Mouse (Mus musculus) forebrain, embryonic 13.5 days (tissue): ENCODE data around the gene Gm9789. TPM values are rescaled to one million over a fixed set of nuclear protein-coding genes. Genes with fewer than 3 reads are reported as not detected.
"Not testable (repeated sequence)": the region's sequence is repeated elsewhere in the genome, so short reads cannot be mapped to it uniquely, and the experiment has no call there.

Source experiments
- ATAC-seq: fragments of 200-750 bp; cut with Nextera tagmentation; 2 replicates; pipeline ENCODE4 v1.8.0; 2017
- H3K27ac ChIP-seq: fragments of 300-500 bp; sonication (generic); 2 replicates; pipeline ENCODE4 v1.5.1; 2015; ENCODE audit warnings: inconsistent platforms, mild to moderate bottlenecking, moderate library complexity
- H3K27me3 ChIP-seq: fragments of 300-500 bp; sonication (generic); 2 replicates; pipeline ENCODE4 v1.6.1; 2015; ENCODE audit warnings: mild to moderate bottlenecking, inconsistent platforms
- H3K36me3 ChIP-seq: fragments of 300-500 bp; sonication (generic); 2 replicates; pipeline ENCODE4 v1.6.1; 2015; ENCODE audit warnings: mild to moderate bottlenecking, inconsistent platforms; ENCODE audit not compliant: poor library complexity, severe bottlenecking
- H3K4me1 ChIP-seq: fragments of 300-500 bp; sonication (generic); 2 replicates; pipeline ENCODE4 v1.6.1; 2015; ENCODE audit warnings: inconsistent platforms
- H3K4me2 ChIP-seq: fragments of 300-500 bp; sonication (generic); 2 replicates; pipeline ENCODE4 v1.6.1; 2015; ENCODE audit warnings: inconsistent platforms, mild to moderate bottlenecking, moderate library complexity
- H3K4me3 ChIP-seq: fragments of 300-500 bp; sonication (generic); 2 replicates; pipeline ENCODE4 v1.5.1; 2015; ENCODE audit warnings: mild to moderate bottlenecking, inconsistent platforms
- H3K9ac ChIP-seq: fragments of 300-500 bp; sonication (generic); 2 replicates; pipeline ENCODE4 v1.6.1; 2015; ENCODE audit warnings: mild to moderate bottlenecking, inconsistent platforms
- H3K9me3 ChIP-seq: fragments of 300-500 bp; sonication (generic); replicated peaks from 2 replicates; pipeline ENCODE4 v1.6.1; 2016; ENCODE audit warnings: inconsistent platforms
- WGBS: fragments of 180-500 bp; shearing (Covaris S2); methylation state at CpG from one replicate; pipeline ENCODE4 v1.1.7; 2015; 5-methylcytosine and 5-hydroxymethylcytosine counted together
- polyA plus RNA-seq: library from polyadenylated mRNA; unstranded; fragments of >200 nt; fragmentation: Nextera tagmentation; extraction: Ambion mirVana; gene quantifications from 2 replicates; pipeline ENCODE4 v1.2.1, GENCODE M21; 2015

Gene Gm9789
- not detected in 2 replicates for polyA plus RNA-seq

GRCm38 (mm10) chr16:89157652-89158051 lies at the start of gene Gm9789:
Gene Gm9789, plus strand, starts transcription at chr16:89157952.
- WGBS = 86% methylated on average over 4 of the region's 4 CpGs
- ATAC-seq = no peak

GRCm38 (mm10) chr16:89140551-89140950 lies 17.2 kb upstream of the Gm9789 start, which contains the start of gene Gm6358:
Gene Gm6358, plus strand, starts transcription at chr16:89140851.
- Histone ChIP-seq H3K4me3 (no peak within 1 kb of the TSS), H3K4me1 (no peaks in the 10 kb centered on the region), H3K9ac (no peak within 1 kb of the TSS), H3K4me2 (no peak within 1 kb of the TSS), H3K27ac (no peak within 1 kb of the TSS), H3K36me3 (no peaks in the 10 kb centered on the region), H3K9me3 (no peaks in the 10 kb centered on the region), H3K27me3 (no peaks in the 10 kb centered on the region)
- ATAC-seq = no peak
- whole genome bisulfite sequencing = 97% methylated on average over 1 of the region's 1 CpGs

More at GRCm38 (mm10) chr16:89157652-89158051, at the start of gene Gm9789:
- no peaks in the 10 kb centered on the region for H3K9me3 ChIP-seq
- no peak within 1 kb of the TSS for H3K4me3 ChIP-seq
- no peak within 1 kb of the TSS for H3K9ac ChIP-seq
- no peaks in the 10 kb centered on the region for H3K4me1 ChIP-seq
- H3K27ac ChIP-seq = no peak within 1 kb of the TSS
- H3K27me3 ChIP-seq = no peaks in the 10 kb centered on the region
- H3K4me2 ChIP-seq = no peak within 1 kb of the TSS
- H3K36me3 ChIP-seq = no peaks in the 10 kb centered on the region

GRCm38 (mm10) chr16:89150786-89151185 lies 7.0 kb upstream of the Gm9789 start, which contains the start of gene Gm10061:
Gene Gm10061, plus strand, starts transcription at chr16:89151086.
- Histone ChIP-seq H3K9me3 (no peaks in the 10 kb centered on the region), H3K27ac (no peak within 1 kb of the TSS), H3K4me1 (no peaks in the 10 kb centered on the region), H3K27me3 (no peaks in the 10 kb centered on the region), H3K4me3 (no peak within 1 kb of the TSS), H3K36me3 (no peaks in the 10 kb centered on the region), H3K9ac (no peak within 1 kb of the TSS), H3K4me2 (no peak within 1 kb of the TSS)
- WGBS = 100% methylated on average over 1 of the region's 1 CpGs
- no peak for ATAC-seq

- not testable (repeated sequence) for H3K36me3 ChIP-seq, H3K27ac ChIP-seq, H3K27me3 ChIP-seq, H3K9ac ChIP-seq, H3K9me3 ChIP-seq, H3K4me1 ChIP-seq, ATAC-seq, H3K4me2 ChIP-seq, H3K4me3 ChIP-seq
These were observed 11.4 kb downstream of the Gm9789 start, which contains the start of gene Gm7735 for GRCm38 (mm10) chr16:89169190-89169589. Gene Gm7735, plus strand, starts transcription at chr16:89169490.

- 78% methylated on average over 2 of the region's 2 CpGs for WGBS
These were observed 16.7 kb downstream of the Gm9789 start, which contains the start of gene 1110057P08Rik for GRCm38 (mm10) chr16:89174435-89174834. Gene 1110057P08Rik, plus strand, starts transcription at chr16:89174735.

GRCm38 (mm10) chr16:89188621-89189020 lies 30.9 kb downstream of the Gm9789 start:
- no peak for ATAC-seq

More at GRCm38 (mm10) chr16:89174435-89174834, 16.7 kb downstream of the Gm9789 start, which contains the start of gene 1110057P08Rik:
- Histone ChIP-seq H3K27ac (no peak within 1 kb of the TSS), H3K4me3 (no peak within 1 kb of the TSS), H3K4me1 (no peaks in the 10 kb centered on the region), H3K9ac (no peak within 1 kb of the TSS), H3K27me3 (no peaks in the 10 kb centered on the region), H3K36me3 (no peaks in the 10 kb centered on the region), H3K9me3 (no peaks in the 10 kb centered on the region), H3K4me2 (no peak within 1 kb of the TSS)
- ATAC-seq = no peak

GRCm38 (mm10) chr16:89205561-89205960 lies 47.8 kb downstream of the Gm9789 start, which contains the start of gene Krtap20-2:
Gene Krtap20-2, plus strand, starts transcription at chr16:89205861.
- Histone ChIP-seq H3K27me3 (no peaks in the 10 kb centered on the region), H3K9me3 (no peaks in the 10 kb centered on the region), H3K4me1 (no peaks in the 10 kb centered on the region), H3K27ac (no peak within 1 kb of the TSS), H3K9ac (no peak within 1 kb of the TSS), H3K4me2 (no peak within 1 kb of the TSS), H3K4me3 (no peak within 1 kb of the TSS), H3K36me3 (no peaks in the 10 kb centered on the region)
- WGBS = 64% methylated on average over 1 of the region's 1 CpGs
- ATAC-seq = no peak

More at GRCm38 (mm10) chr16:89188621-89189020, 30.9 kb downstream of the Gm9789 start:
- Histone ChIP-seq H3K4me1 (no peaks in the 10 kb centered on the region), H3K9me3 (no peaks in the 10 kb centered on the region), H3K4me2 (no peak overlapping the region), H3K4me3 (no peak overlapping the region), H3K9ac (no peak overlapping the region), H3K27me3 (no peaks in the 10 kb centered on the region), H3K36me3 (no peaks in the 10 kb centered on the region), H3K27ac (no peak overlapping the region)
- 84% methylated on average over 4 of the region's 4 CpGs for WGBS

Other genes with a start within 250 kb of the Gm9789 start
- gene Krtap19-9b, start 225.7 kb upstream of the Gm9789 start, polyA plus RNA-seq = not detected in 2 replicates
- not detected in 2 replicates for gene Krtap16-3, start 195.1 kb upstream of the Gm9789 start, polyA plus RNA-seq
- gene Krtap22-2, start 147.2 kb upstream of the Gm9789 start, polyA plus RNA-seq = not detected in 2 replicates
- not detected in 2 replicates for gene Gm10229, start 142.7 kb upstream of the Gm9789 start, polyA plus RNA-seq
- not detected in 2 replicates for gene Krtap6-1, start 126.3 kb upstream of the Gm9789 start, polyA plus RNA-seq
- gene Gm10228, start 116.5 kb upstream of the Gm9789 start, polyA plus RNA-seq = not detected in 2 replicates
- gene Krtap6-5, start 110.1 kb upstream of the Gm9789 start, polyA plus RNA-seq = not detected in 2 replicates
- not detected in 2 replicates for gene 1110025L11Rik, start 94.0 kb upstream of the Gm9789 start, polyA plus RNA-seq
- gene Krtap6-3, start 73.9 kb upstream of the Gm9789 start, polyA plus RNA-seq = not detected in 2 replicates
- not detected in 2 replicates for gene Gm6358, start 17.1 kb upstream of the Gm9789 start, polyA plus RNA-seq
- gene Gm10061, start 6.9 kb upstream of the Gm9789 start, polyA plus RNA-seq = not detected in 2 replicates
- gene Gm7735, start 11.5 kb downstream of the Gm9789 start, polyA plus RNA-seq = not detected in 2 replicates
- gene 1110057P08Rik, start 16.8 kb downstream of the Gm9789 start, polyA plus RNA-seq = not detected in 2 replicates
- not detected in 2 replicates for gene Krtap20-2, start 47.9 kb downstream of the Gm9789 start, polyA plus RNA-seq
- gene Krtap21-1, start 245.9 kb downstream of the Gm9789 start, polyA plus RNA-seq = not detected in 2 replicates